In genomic region chr7:66180260-66180659, GRCm38 (mm10) we compare ENCODE assay signal across 17 mouse cellular contexts.
DNase-seq lines count a peak whose midpoint lies in the region; ATAC-seq lines count a peak whose summit lies in the region.
"Had no signal": no experiment of that assay in that cellular context is flagged by ENCODE, and none has a peak within 500 bp of the region (broad histone marks: within the 10 kb centered on the region; RNA-seq: fewer than 3 reads in every experiment).

No protein-coding gene starts in this region.

- peak overlapping the region; percentile 3 for H3K4me3 ChIP-seq in megakaryocyte, embryonic 14.5 days (replicated peaks)
- no peak overlapping the region for H3K4me3 ChIP-seq in embryonic facial prominence, embryonic 10.5 days
- H3K4me3 ChIP-seq: limb, embryonic 15.5 days; midbrain, embryonic 15.5 days had no signal

- no peak overlapping the region for H3K27ac ChIP-seq in embryonic facial prominence, embryonic 10.5 days (replicated peaks)
- H3K27ac ChIP-seq: macrophage; midbrain, embryonic 15.5 days had no signal

- no peaks in the 10 kb centered on the region for H3K27me3 ChIP-seq in megakaryocyte, embryonic 14.5 days (replicated peaks)
- H3K27me3 ChIP-seq in embryonic facial prominence, embryonic 10.5 days (replicated peaks; ENCODE audit: low read depth, poor library complexity, severe bottlenecking), result no peaks in the 10 kb centered on the region
- H3K27me3 ChIP-seq: limb, embryonic 15.5 days; midbrain, embryonic 15.5 days had no signal

- 86% methylated on average over 3 of the region's 3 CpGs for WGBS in embryonic facial prominence, embryonic 10.5 days

- H3K9me3 ChIP-seq in megakaryocyte, embryonic 14.5 days, result peaks cover 9% of the 10 kb centered on the region; the same call in 1 of the 2 replicates
- H3K9me3 ChIP-seq in embryonic facial prominence, embryonic 10.5 days, result 0 out of 2 replicates have a peak, but pooled peaks cover 2% of the 10 kb centered on the region
- H3K9me3 ChIP-seq: limb, embryonic 15.5 days; midbrain, embryonic 15.5 days had no signal

- peak; percentile 57 for DNase-seq in thymus, postnatal 0 days (ENCODE audit: low spot score)
- DNase-seq in thymus, postnatal 4 days, result no peak
- peak; percentile 67 for DNase-seq in T-cell, adult 2 months (ENCODE audit: low spot score)
- DNase-seq in embryonic facial prominence, embryonic 10.5 days (ENCODE audit: low spot score), result no peak
- DNase-seq in lung, adult 18-20 months, result no peak
- DNase-seq: adrenal gland, postnatal 25 days; cerebellum, adult 9-10 months; gastrocnemius, postnatal 10 days; layer of hippocampus, adult 9-11 months; liver, postnatal 0 days; spleen, adult 18-20 months had no signal

- peaks cover 43% of the 10 kb centered on the region for H3K36me3 ChIP-seq in megakaryocyte, embryonic 14.5 days (replicated peaks; ENCODE audit: low read length)
- peaks cover 12% of the 10 kb centered on the region for H3K36me3 ChIP-seq in embryonic facial prominence, embryonic 10.5 days (replicated peaks)
- H3K36me3 ChIP-seq: midbrain, embryonic 15.5 days had no signal

- peaks cover 90% of the 10 kb centered on the region for H3K4me1 ChIP-seq in megakaryocyte, embryonic 14.5 days
- peaks cover 8% of the 10 kb centered on the region for H3K4me1 ChIP-seq in embryonic facial prominence, embryonic 10.5 days

- ATAC-seq in erythroid progenitor cell, adult 5-6 weeks (replicated peaks; ENCODE audit: low FRiP score, poor library complexity, severe bottlenecking), result no peak
- ATAC-seq: intestine, embryonic 16.5 days; liver, postnatal 0 days; midbrain, embryonic 15.5 days had no signal

Comparison
In these comparisons a context has a peak if more than half of its experiments do, and no peak if none do; other contexts are left out.
1. DNase-seq: peak in thymus, postnatal 0 days (single experiment) and T-cell, adult 2 months (single experiment); none in thymus, postnatal 4 days (single experiment), embryonic facial prominence, embryonic 10.5 days (single experiment) and lung, adult 18-20 months (0 of 2).